Mouse (Mus musculus) regulatory T cell (primary cell): ENCODE measurements at regions not wholly inside any gene's neighbourhood (a gene's known extent, or its start where the extent isn't known, plus 50 kb on each side); places are given as distances from the start of the nearest gene placed in this dataset.
"Not testable (repeated sequence)": the region's sequence is repeated elsewhere in the genome, so short reads cannot be mapped to it uniquely, and the experiment has no call there.

Source experiments
- in situ Hi-C: fragments of 300-600 bp; cut with MboI, MseI; formaldehyde crosslinking; loops from one replicate; pipeline ENCODE4 v1.15.1; 2025; ENCODE audit warnings: high pct_unique_total_duplicates

GRCm38 (mm10) chr13:97396899-97397640 is 156.2 kb downstream of the Enc1 start:
- in situ Hi-C loops: no loop called here

GRCm38 (mm10) chr13:97396286-97396685 is 155.4 kb downstream of the Enc1 start:
- in situ Hi-C loops: not testable (repeated sequence)

GRCm38 (mm10) chr13:97394756-97395454 is 154.0 kb downstream of the Enc1 start:
- in situ Hi-C loops: no loop called here

- in situ Hi-C loops: no loop called here
Measured at GRCm38 (mm10) chr13:97394071-97394470, 153.2 kb downstream of the Enc1 start.

GRCm38 (mm10) chr13:97393456-97393855 is 152.6 kb downstream of the Enc1 start:
- in situ Hi-C loops: no loop called here

- in situ Hi-C loops: no loop called here
Measured at GRCm38 (mm10) chr13:97390449-97390930, 149.6 kb downstream of the Enc1 start.

- in situ Hi-C loops: no loop called here
Measured at GRCm38 (mm10) chr13:97388851-97389479, 148.1 kb downstream of the Enc1 start.

GRCm38 (mm10) chr13:97386511-97386910 is 145.6 kb downstream of the Enc1 start:
- in situ Hi-C loops: no loop called here

- in situ Hi-C loops: no loop called here
Measured at GRCm38 (mm10) chr13:97385531-97385930, 144.6 kb downstream of the Enc1 start.

- in situ Hi-C loops: no loop called here
Measured at GRCm38 (mm10) chr13:97384091-97384777, 143.3 kb downstream of the Enc1 start.

- in situ Hi-C loops: no loop called here
Measured at GRCm38 (mm10) chr13:97383351-97383750, 142.4 kb downstream of the Enc1 start.

- in situ Hi-C loops: no loop called here
Measured at GRCm38 (mm10) chr13:97380366-97380765, 139.5 kb downstream of the Enc1 start.

- in situ Hi-C loops: no loop called here
Measured at GRCm38 (mm10) chr13:97376232-97376523, 135.3 kb downstream of the Enc1 start.

GRCm38 (mm10) chr13:97375501-97376231 is 134.8 kb downstream of the Enc1 start:
- in situ Hi-C loops: no loop called here

GRCm38 (mm10) chr13:97372348-97372747 is 131.4 kb downstream of the Enc1 start:
- in situ Hi-C loops: no loop called here

- in situ Hi-C loops: no loop called here
Measured at GRCm38 (mm10) chr13:97371200-97371599, 130.3 kb downstream of the Enc1 start.

- in situ Hi-C loops: no loop called here
Measured at GRCm38 (mm10) chr13:97366723-97367122, 125.8 kb downstream of the Enc1 start.

GRCm38 (mm10) chr13:97365557-97366244 is 124.8 kb downstream of the Enc1 start:
- in situ Hi-C loops: no loop called here

- in situ Hi-C loops: no loop called here
Measured at GRCm38 (mm10) chr13:97365004-97365403, 124.1 kb downstream of the Enc1 start.

- in situ Hi-C loops: no loop called here
Measured at GRCm38 (mm10) chr13:97363765-97364164, 122.9 kb downstream of the Enc1 start.

- in situ Hi-C loops: no loop called here
Measured at GRCm38 (mm10) chr13:97363214-97363613, 122.3 kb downstream of the Enc1 start.
